Mouse (Mus musculus) stomach, postnatal 0 days (tissue): ENCODE measurements around the gene Camk2g. TPM values are rescaled to one million over a fixed set of nuclear protein-coding genes. Genes with fewer than 3 reads are reported as not detected.

Source experiments
- ATAC-seq: fragments of 200-750 bp; cut with Nextera tagmentation; 2 replicates; pipeline ENCODE4 v1.8.0; 2017; ENCODE audit not compliant: low FRiP score, low TSS enrichment
- DNase-seq: peaks from one replicate; pipeline ENCODE4 v3.0.0-alpha.2; 2016; ENCODE audit warnings: low spot score
- H3K27ac ChIP-seq: fragments of 300-500 bp; sonication (generic); replicated peaks from 2 replicates; pipeline ENCODE4 v1.5.1; 2014; ENCODE audit warnings: mild to moderate bottlenecking, control low read depth
- H3K27me3 ChIP-seq: fragments of 300-500 bp; sonication (generic); 2 replicates; pipeline ENCODE4 v1.6.1; 2014; ENCODE audit warnings: low read length; ENCODE audit not compliant: control insufficient read depth, insufficient read depth
- H3K36me3 ChIP-seq: fragments of 300-500 bp; sonication (generic); 2 replicates; pipeline ENCODE4 v1.6.1; 2014; ENCODE audit warnings: low read length, mixed read lengths; ENCODE audit not compliant: control insufficient read depth, insufficient read depth
- H3K4me1 ChIP-seq: fragments of 300-500 bp; sonication (generic); replicated peaks from 2 replicates; pipeline ENCODE4 v1.6.1; 2014; ENCODE audit warnings: antibody characterized with exemption; ENCODE audit not compliant: control insufficient read depth, insufficient read depth
- H3K4me2 ChIP-seq: fragments of 300-500 bp; sonication (generic); replicated peaks from 2 replicates; pipeline ENCODE4 v1.6.1; 2014; ENCODE audit warnings: low read depth, mild to moderate bottlenecking, control low read depth, moderate library complexity
- H3K4me3 ChIP-seq: fragments of 300-500 bp; sonication (generic); 2 replicates; pipeline ENCODE4 v1.5.1; 2014; ENCODE audit warnings: low read depth, low read length, control low read depth
- H3K9ac ChIP-seq: fragments of 300-500 bp; sonication (generic); 2 replicates; pipeline ENCODE4 v1.6.1; 2014; ENCODE audit warnings: mild to moderate bottlenecking, low read length, control low read depth, mixed read lengths
- H3K9me3 ChIP-seq: fragments of 300-500 bp; sonication (generic); 2 replicates; pipeline ENCODE4 v1.6.1; 2016; ENCODE audit warnings: low read length; ENCODE audit not compliant: control insufficient read depth
- CTCF ChIP-seq: IDR thresholded peaks from 2 replicates; pipeline ENCODE4 v1.5.1; 2016; ENCODE audit warnings: antibody characterized with exemption, low read depth, mild to moderate bottlenecking, moderate library complexity
- EP300 ChIP-seq: optimal IDR thresholded peaks from 2 replicates; pipeline ENCODE3; 2016; ENCODE audit warnings: antibody characterized with exemption
- WGBS: fragments of 180-500 bp; shearing (Covaris S2); extraction: QIAGEN DNeasy Blood & Tissue Kit; methylation state at CpG from one replicate; pipeline ENCODE4 v1.1.7; 2014; 5-methylcytosine and 5-hydroxymethylcytosine counted together
- polyA plus RNA-seq: library from polyadenylated mRNA; unstranded; fragments of >200 nt; fragmentation: Nextera tagmentation; extraction: Ambion mirVana; gene quantifications from 2 replicates; pipeline ENCODE4 v1.2.1, GENCODE M21; 2015

Camk2g gene
- polyA plus RNA-seq, 1 experiment from 2014 or later = 38.6 TPM

DNA sequence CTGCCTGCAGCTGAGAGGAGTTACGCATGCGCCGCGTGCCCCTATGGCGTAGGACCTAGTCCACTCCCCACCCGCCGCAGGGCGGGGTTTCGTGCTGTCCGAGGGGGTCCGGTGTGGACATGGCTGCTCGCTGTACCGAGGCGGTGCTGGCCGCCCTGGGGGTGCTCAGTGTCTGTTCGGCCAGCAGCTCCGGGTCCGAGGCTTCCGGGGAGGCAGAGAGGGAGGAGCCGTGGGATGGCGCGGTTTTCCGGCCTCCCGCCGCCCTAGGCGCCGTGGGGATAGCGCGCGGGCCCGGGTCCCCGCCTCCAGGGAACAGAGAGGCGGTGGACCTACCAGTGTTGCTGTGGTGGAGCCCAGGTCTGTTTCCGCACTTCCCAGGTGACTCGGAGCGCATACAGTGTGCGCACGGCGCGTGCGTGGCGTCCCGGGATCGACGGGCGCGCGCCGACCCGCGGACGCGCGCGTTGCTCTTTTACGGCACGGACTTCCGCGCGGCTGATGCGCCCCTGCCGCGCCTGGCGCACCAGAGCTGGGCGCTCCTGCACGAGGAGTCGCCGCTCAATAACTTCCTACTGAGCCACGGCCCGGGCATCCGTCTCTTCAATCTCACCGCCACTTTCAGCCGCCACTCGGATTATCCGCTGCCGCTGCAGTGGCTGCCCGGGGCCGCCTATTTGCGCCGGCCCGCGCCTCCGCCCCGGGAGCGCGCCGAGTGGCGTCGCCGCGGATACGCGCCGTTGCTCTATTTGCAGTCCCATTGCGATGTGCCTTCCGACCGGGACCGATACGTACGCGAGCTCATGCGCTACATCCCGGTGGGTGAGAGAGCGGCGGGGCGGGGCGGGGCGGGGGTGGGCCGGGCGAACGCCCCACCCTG is 98.8 kb downstream of the Camk2g start, which contains the start of gene Fut11:
TSS of gene Fut11 (plus strand) at position 85 of the 877 bp plus-strand sequence.
- H3K27ac ChIP-seq = peak within 1 kb of the TSS; percentile 98
- no peaks in the 10 kb centered on the region for H3K27me3 ChIP-seq
- DNase-seq (peak; percentile 88), ATAC-seq (peak; percentile 91)
- H3K9me3 ChIP-seq = no peaks in the 10 kb centered on the region
- H3K36me3 ChIP-seq = peaks cover 29% of the 10 kb centered on the region
- H3K4me1 ChIP-seq = peaks cover 6% of the 10 kb centered on the region
- TF ChIP-seq CTCF (no peak), EP300 (no peak)
- under 1% methylated on average over 83 of the region's 111 CpGs for WGBS
- peak within 1 kb of the TSS; percentile 90 for H3K9ac ChIP-seq
- H3K4me3 ChIP-seq = peak within 1 kb of the TSS; percentile 94
- peak within 1 kb of the TSS; percentile 74 for H3K4me2 ChIP-seq

DNA sequence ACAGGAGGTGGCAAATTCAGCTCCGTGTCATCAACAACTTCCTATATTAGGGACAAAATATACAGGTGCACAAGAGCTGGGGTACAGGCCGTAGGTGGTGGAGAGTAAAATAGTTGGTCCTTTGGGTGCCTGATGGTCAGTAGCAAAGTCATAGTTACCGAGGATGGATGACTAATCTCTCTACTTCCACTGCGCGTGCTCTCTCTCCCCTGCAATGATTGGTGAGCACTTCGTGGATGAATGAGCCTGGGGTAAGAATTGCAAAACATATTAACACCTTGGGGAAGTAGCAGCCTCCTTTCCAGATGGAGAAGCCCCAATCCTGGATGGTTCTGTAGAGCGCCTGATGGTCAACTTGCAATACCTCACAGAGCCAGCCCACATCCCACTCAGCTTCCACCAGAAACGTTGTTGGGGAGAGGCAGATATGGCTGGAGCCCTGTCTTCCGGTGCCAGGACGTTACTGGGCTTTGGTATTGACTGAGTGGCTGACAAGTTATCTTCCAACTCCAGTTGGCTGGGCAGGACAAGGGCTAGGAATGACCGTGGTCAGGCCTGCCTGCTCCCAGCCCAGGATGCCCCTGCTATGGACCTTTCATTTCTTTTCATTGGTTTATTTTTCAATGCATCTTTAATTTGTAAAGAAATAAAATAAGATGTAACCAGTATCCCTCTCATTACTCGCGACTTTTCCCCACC is 99.6 kb downstream of the Camk2g start:
- TF ChIP-seq EP300 (no peak), CTCF (no peak)
- Histone ChIP-seq H3K9ac (peak overlapping the region; percentile 90), H3K36me3 (peaks cover 31% of the 10 kb centered on the region), H3K4me2 (peak overlapping the region; percentile 74), H3K9me3 (no peaks in the 10 kb centered on the region), H3K4me1 (peaks cover 6% of the 10 kb centered on the region), H3K27ac (peak overlapping the region; percentile 98), H3K4me3 (peak overlapping the region; percentile 94), H3K27me3 (no peaks in the 10 kb centered on the region)
- ATAC-seq (peak; percentile 10; the same call in 1 of the 2 replicates), DNase-seq (no peak)
- 44% methylated on average over 13 of the region's 13 CpGs for WGBS

DNA sequence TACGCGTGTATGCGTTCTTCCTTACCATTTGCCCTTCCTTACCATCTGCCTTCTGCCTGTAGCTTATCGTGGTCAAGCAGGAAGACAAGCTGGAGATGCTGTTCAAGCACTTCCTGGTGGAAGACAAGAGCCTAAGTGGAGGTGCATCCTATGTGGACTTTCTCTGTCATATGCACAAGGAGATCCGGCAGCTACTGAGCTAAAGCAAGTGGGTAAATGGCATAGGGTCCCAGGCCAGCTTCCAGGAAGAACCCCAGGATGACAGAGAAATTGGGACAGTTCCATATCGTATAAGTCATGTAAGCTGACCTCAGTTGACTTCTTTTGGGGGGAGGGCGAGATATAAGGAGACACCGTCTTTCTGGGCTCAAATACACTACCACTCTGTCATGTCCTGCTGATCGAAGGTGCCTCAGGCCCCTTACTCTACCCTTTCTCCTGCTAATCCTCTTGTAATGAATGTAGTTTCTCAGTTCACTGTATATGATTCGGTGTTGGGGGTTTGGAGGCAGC is 100.2 kb downstream of the Camk2g start:
- H3K27ac ChIP-seq = no peak overlapping the region
- 89% methylated on average over 10 of the region's 10 CpGs for WGBS
- peaks cover 37% of the 10 kb centered on the region for H3K36me3 ChIP-seq

DNA sequence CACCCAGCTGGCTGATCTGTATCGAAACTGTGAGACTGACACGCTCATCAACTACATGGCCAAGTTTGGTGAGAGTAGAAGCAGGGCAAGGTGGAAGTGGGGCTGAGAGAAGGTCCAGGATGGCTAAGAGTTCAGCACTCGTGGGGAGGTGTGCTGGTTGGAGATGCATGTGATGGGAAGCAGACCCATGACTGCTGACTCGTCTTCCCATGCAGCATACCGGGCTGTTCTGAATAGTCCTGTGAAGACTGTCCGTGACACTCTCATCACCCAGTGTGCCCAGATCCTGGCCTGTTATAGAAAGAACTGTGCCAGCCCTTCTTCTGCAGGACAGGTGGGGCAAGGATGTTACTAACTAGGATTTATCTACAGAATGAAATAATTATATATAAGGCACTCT is 102.1 kb downstream of the Camk2g start:
- Histone ChIP-seq H3K9me3 (no peaks in the 10 kb centered on the region), H3K4me3 (no peak overlapping the region), H3K27ac (no peak overlapping the region), H3K4me1 (peaks cover 6% of the 10 kb centered on the region), H3K9ac (no peak overlapping the region), H3K27me3 (no peaks in the 10 kb centered on the region), H3K36me3 (peaks cover 55% of the 10 kb centered on the region), H3K4me2 (no peak overlapping the region)
- TF ChIP-seq CTCF (no peak), EP300 (no peak)
- DNase-seq = no peak
- 90% methylated on average over 6 of the region's 6 CpGs for WGBS
- ATAC-seq = no peak

More for the DNA sequence above, 100.2 kb downstream of the Camk2g start:
- Histone ChIP-seq H3K27me3 (no peaks in the 10 kb centered on the region), H3K4me3 (no peak overlapping the region), H3K4me1 (peaks cover 6% of the 10 kb centered on the region), H3K9me3 (no peaks in the 10 kb centered on the region), H3K9ac (no peak overlapping the region), H3K4me2 (no peak overlapping the region)
- no peak for DNase-seq
- no peak for ATAC-seq
- TF ChIP-seq EP300 (no peak), CTCF (no peak)

DNA sequence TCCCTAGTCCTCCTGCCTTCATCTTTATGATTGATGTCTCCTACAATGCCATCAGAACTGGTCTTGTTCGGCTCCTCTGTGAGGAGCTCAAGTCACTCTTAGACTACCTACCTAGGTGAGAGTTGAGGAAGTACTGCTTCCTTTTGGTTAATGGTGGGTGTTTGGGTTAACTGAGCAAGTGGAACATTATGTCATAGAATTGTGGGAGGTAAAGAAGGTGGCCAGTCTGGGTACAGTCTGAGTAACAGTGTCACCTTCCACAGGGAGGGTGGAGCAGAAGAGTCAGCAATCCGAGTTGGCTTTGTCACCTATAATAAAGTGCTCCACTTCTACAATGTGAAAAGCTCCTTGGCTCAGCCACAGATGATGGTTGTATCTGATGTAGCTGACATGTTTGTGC is 104.9 kb downstream of the Camk2g start:
- H3K9me3 ChIP-seq = no peaks in the 10 kb centered on the region
- no peak overlapping the region for H3K4me2 ChIP-seq
- H3K27ac ChIP-seq = no peak overlapping the region
- no peak for ATAC-seq
- H3K27me3 ChIP-seq = no peaks in the 10 kb centered on the region
- TF ChIP-seq CTCF = no peak
- TF ChIP-seq EP300 = no peak
- H3K4me3 ChIP-seq = no peak overlapping the region
- 70% methylated on average over 2 of the region's 2 CpGs for WGBS
- no peak overlapping the region for H3K9ac ChIP-seq
- H3K4me1 ChIP-seq = no peaks in the 10 kb centered on the region
- H3K36me3 ChIP-seq = peaks cover 78% of the 10 kb centered on the region
- DNase-seq = no peak
